Mouse (Mus musculus): ENCODE data around the gene Map1s. TPM values are rescaled to one million over a fixed set of nuclear protein-coding genes. Genes with fewer than 3 reads are reported as not detected.

Gene Map1s
- total RNA-seq, 2 experiments from 2014 or later: 20.7 to 21.2 TPM

DNA sequence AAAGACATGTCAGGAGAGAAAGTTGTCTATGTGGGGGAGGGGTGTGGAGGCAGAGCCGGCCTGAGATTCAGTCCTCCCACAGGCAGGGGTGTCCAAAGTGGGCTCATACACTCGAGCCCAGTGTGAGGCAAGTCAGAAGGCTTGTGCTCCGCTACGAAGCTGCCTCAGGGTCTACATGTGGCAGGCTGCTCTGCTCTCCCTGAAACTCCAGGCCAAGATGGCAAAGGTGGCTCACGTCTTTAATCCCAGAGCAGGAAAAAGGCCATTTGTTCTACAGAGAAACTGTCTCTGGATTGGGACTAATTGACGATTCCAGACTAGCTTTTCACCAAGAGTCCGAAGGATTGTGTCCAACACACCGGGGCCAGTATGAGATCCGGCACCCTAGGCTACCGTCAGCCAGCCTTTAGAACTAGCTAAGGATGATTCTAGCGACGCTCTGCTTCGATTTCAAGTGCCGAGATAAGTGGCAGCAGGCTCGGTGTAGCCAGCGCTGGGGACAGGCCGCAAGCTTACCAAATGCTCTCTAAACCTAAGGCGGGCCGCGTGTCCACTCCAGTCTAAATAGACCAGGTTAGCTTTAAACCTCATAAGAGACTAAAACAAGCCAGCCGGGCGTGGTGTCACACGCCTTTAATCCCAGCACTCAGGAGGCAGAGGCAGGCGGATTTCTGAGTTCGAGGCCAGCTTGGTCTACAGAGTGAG lies 9.3 kb upstream of the Map1s start:
- no peak for DNase-seq (ENCODE audit: low spot score)
- intact Hi-C loops (cut with DNase I): loop anchor here (10.0 kb wide), 1 partner anchor 578 kb away; no protein-coding TSS in a partner anchor

DNA sequence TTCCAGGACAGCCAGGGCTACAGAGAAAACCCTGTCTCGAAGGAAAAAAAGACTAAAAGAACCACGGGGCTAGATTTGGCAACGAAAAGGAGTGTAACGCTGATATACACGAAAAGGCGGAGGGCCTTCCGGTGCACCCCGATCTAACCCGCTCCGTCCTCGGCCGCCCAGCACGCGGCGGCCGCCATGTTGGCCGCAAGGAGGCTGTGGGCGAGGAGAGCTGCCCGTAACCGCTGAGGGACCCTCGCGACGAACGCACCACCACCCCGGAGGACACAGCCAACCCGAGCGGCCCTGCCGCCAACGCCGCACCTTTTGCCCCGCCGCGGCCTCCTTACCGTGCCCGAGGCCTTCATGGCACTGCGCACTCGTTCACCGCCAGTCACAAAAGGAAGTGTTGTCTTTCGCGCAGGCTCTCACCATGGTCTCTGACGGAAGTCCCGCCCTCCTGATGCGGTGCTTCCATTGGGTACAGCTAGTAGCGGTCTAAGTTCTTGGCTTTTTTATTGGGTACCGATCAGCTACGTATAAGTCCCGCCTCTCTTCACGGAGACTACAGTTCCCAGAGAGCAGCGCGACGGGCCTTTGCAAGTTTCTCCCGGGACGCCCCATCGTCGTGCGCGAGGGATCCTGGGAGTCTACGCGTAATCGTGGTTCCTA lies 8.6 kb upstream of the Map1s start, which contains the start of gene Rpl18a:
Gene Rpl18a (minus strand): TSS at position 392 of the 660 bp plus-strand sequence.
- intact Hi-C loops (cut with DNase I): loop anchor here (10.0 kb wide), 1 partner anchor 578 kb away; no protein-coding TSS in a partner anchor
- DNase-seq (ENCODE audit: low spot score): peak; percentile 95

DNA sequence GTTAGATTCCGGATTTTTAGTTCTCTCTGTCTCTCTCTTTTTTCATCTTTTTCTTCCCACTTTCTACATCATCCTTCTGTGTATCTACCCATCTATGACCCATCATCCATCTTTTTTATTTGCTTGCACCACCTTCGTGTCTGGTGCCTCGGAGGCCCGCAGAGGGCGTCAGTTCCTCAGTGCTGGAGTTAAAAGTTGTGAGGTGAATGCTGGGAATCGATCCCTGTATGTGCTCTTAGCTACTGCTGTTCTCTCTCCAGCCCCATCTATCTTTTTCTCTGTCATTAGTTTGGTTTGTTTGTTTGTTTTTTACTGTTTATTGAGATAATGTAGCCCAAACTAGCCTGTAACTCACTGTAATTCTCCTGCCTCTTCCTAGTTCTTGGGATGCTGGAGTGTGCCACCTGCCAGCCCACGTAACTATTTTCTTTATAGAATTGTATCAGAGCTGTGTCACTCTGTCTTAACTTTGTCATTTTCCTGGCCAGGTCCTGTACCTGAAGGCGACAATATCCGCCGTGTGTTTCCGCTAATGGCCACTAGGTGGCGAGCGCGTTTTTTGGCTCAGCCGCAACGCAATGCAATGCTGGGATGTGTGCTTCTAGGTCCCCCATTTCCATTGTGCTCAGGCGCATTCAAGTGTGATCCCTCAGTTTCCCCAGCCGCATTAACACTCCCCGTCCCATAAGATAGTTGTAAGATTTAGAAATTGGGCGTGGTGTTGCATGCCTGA lies 7.9 kb upstream of the Map1s start:
- DNase-seq (ENCODE audit: low spot score): peak; percentile 68
- intact Hi-C loops (cut with DNase I): loop anchor here (2.0 to 10.0 kb wide), 2 partner anchors 67 to 577 kb away; no protein-coding TSS in a partner anchor

DNA sequence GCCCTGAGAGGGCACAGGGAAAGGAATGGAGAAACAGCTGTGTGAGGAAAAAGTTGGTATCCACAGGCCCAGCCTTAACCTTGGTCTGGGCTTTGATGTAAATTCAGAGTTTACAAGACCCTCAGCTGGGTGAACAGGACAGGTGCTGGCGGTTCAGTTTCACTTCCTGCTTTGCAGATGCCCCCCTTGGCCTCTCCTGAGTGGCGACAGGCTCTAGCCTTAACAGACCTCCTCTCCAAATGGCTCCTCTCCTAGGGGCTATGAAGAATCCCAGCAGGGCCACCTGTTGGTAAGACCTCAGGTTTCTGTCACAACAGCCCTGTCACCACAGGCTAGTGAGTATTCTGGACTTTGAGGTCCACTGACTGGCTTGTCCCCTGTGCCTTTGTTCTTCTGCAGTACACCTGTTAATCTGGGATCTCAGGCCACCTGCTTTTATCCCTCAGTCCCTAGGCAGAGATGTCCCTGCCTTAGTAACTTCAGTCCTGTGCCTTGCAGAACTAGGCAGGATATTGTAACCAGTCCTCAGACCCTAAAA lies 7.0 kb upstream of the Map1s start:
- intact Hi-C loops (cut with DNase I): loop anchor here (2.0 to 10.0 kb wide), 2 partner anchors 66 to 576 kb away; no protein-coding TSS in a partner anchor
- DNase-seq (ENCODE audit: low spot score): no peak

DNA sequence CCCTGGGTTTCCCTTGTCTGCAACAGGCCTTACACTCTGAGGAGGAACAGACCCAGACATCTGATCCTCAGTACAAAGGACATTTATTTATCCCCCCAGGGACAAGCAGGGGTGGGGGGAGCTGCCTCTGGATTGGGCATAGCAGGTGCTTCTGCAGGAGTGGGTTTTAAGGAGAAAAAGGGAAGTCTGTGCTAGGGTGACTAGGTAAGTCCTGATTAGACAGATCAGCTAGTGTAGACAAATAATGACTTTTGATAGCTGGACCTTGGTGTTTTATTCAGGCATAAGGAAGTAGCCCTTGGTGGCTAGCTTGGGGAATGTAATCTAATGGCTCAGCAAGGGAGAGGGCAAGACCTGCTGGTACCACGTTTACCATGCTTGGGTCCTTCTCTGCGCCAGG lies 6.5 kb upstream of the Map1s start:
- intact Hi-C loops (cut with DNase I): loop anchor here (2.0 to 10.0 kb wide), 2 partner anchors 66 to 576 kb away; no protein-coding TSS in a partner anchor
- no peak for DNase-seq (ENCODE audit: low spot score)

DNA sequence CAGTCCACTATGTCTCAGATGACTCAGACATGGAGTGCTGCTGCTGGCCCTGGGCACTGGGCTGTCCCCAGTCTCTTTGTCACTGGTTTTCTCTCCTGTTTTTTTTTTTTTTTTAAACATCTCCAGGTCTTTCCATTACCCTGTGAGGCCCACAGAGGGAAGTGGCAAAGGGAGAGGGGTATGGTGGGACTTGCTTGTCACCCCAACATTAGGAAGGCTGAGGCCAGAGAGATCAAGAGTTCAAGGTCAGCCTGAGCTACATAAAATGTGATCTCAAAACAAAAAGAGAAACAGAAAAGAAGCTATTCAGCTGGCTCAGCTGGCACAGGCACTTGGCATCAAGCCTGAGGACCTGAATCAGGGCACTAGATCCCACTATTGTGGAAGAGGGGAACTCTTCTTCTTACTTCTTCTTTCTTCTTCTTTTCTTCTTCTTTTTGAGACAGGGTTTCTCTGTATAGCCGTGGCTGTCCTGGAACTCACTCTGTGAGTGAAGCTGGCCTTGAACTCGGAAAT lies 4.8 kb upstream of the Map1s start:
- no peak for DNase-seq (ENCODE audit: low spot score)
- intact Hi-C loops (cut with DNase I): loop anchor here (5.0 kb wide), 1 partner anchor 301 kb away; no protein-coding TSS in a partner anchor

DNA sequence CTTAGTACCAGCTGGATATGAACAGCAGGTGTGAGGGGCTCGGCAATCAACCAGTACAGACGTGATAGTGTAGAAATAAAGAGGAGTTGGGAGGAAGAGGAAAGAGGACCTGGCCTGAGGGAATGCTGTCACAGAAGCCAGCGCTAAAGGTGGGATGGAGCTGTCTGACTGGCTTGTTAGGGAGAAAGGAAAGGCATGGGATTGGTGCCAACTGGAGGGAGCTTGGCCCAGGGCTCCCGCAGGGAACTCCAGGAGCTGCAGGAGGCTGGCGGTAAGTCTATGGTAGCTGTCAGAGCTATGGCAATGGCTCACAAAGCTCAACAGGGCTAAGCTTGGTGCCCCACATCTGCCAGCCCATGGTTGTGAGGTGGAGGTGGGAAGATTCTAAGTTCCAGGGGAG lies 3.5 kb upstream of the Map1s start:
- intact Hi-C loops (cut with DNase I): loop anchor here (5.0 kb wide), 1 partner anchor 300 kb away; no protein-coding TSS in a partner anchor
- DNase-seq (ENCODE audit: low spot score): no peak

DNA sequence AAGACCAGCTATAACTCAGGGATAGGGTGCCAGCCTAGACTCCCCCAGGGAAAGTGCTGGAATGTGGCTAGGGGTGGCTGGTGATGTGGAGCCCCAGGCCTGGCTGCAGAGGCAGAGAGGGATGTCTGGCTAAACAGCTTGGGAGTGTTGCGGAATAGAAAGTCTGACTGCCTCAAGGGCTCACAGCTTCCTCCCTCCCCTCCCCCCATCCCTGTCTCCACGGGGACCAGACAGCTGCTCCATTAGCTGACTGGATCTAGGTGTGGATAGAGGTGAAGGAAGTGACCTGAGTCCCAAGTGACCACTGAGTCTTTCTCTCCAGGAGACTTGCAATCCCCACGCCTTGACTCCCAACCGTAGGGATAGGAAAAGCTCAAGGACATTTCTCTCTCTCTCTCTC lies 2.6 kb upstream of the Map1s start:
- intact Hi-C loops (cut with DNase I): loop anchor here (5.0 kb wide), 1 partner anchor 299 kb away; no protein-coding TSS in a partner anchor
- DNase-seq (ENCODE audit: low spot score): no peak

DNA sequence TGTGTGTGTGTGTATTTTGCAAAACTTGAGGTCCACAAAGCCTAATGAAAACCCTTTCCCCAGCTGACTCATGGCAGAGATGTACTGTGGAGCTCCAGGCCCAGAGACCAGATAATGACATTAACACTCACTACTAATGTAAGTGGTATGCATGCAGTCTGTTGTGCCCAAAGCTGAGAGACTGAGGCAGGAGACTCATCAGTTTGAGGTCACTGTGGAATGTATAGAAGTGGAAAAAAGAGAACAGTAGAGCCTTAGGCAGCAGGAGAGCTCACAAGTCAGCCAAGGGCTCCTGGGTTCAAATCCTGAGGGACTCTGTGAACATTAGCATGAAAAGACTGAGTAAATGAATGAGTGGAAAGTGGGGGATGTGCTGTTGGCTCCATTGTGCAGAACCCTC lies 2.1 kb upstream of the Map1s start:
- DNase-seq (ENCODE audit: low spot score): no peak
- intact Hi-C loops (cut with DNase I): loop anchor here (5.0 kb wide), 1 partner anchor 299 kb away; no protein-coding TSS in a partner anchor

DNA sequence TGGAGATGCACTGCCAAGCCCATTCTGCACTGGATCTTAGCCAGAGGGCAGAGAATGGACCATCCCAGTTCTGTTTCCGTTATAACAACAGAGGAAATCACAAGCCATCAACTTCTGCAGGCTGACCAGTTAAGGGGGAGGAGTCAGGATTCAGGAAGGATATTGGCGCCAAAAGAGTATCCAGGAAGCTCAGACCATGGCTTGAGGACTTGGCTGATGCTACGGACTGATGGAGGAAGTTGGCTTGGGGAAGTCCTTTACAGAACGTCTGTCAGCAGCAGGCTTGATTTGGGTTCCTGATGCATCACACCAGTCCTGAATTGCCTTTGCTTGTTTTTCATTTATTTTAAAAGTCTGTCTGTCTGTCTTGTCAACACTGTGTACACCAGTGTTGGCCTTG lies 1.2 kb upstream of the Map1s start:
- DNase-seq (ENCODE audit: low spot score): no peak

DNA sequence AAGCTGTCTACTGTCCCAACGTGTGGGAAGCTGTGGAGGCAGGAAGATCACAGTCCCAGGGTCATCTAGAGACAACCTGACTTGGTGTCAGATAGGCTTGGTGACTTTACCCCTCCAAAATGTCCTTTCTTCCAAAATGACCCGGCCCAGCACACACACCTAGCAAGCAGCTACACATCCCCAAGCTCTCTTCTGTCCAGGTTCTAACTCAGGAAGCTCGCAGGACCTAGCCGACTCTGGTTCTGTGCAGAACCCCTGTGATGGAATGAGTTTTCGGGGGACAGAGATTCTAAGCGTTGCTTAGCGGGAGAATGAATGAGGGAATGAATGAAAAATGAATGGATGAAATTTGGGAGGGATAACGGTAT lies 285 bp upstream of the Map1s start:
- intact Hi-C loops (cut with DNase I): no loop called here
- no peak for DNase-seq (ENCODE audit: low spot score)

More for the DNA sequence above, 1.2 kb upstream of the Map1s start:
- intact Hi-C loops (cut with DNase I): loop anchor here (5.0 kb wide), 1 partner anchor 298 kb away; no protein-coding TSS in a partner anchor

DNA sequence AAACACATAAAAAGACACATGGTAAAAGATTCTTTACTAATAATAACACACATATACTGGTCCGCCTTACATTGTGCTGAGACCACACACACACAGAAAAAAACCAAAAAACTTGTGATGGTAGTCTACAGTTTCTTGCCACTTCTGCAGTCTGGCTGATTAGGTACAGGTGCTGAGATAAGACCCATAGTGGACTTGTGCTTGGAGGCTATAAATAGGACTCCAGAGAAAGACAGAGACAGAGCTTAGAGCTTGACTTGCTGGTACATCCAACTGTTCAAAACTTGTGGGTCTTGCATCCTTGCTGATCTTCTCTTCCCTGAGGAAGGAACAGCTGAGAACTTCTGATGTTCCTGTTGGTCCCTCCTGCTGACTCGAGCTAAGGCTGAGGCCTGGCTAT lies 1.8 kb downstream of the Map1s start:
- DNase-seq (ENCODE audit: low spot score): no peak
- intact Hi-C loops (cut with DNase I): no loop called here

DNA sequence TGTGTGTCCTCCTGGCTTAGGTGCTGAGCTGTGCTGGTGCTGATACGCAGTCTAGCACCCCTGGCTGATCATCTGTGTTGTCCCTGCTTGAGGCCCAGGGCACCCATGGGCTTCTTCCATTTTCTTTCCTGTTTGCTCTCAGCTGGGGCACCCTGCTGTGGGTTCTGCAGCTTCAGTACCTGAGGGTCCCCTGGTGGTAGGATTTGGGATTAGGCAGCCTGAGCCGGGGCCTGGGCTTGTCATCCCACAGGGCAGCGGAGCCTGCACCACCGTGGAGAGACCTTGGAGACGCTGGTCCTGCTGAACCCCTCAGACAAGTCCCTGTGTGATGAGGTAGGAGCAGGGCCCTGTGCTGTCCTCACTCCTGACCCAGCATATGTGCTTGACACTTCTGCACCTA lies 5.9 kb downstream of the Map1s start:
- intact Hi-C loops (cut with DNase I): no loop called here
- DNase-seq (ENCODE audit: low spot score): no peak

DNA sequence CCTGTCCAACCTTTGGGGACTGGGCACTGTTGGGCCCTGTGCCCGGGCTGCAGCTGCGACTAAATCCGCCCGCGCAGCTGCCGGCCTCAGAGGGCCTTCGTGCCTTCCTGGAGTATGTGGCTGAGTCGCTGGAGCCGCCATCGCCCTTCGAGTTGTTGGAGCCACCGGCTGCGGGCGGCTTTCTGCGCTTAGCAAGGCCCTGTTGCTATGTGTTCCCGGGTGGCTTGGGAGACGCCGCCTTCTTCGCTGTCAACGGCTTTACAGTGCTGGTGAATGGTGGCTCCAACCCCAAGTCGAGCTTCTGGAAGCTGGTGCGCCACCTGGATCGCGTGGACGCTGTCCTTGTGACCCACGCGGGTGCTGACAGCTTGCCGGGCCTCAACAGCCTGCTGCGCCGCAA lies 7.2 kb downstream of the Map1s start:
- DNase-seq (ENCODE audit: low spot score): no peak
- intact Hi-C loops (cut with DNase I): no loop called here

DNA sequence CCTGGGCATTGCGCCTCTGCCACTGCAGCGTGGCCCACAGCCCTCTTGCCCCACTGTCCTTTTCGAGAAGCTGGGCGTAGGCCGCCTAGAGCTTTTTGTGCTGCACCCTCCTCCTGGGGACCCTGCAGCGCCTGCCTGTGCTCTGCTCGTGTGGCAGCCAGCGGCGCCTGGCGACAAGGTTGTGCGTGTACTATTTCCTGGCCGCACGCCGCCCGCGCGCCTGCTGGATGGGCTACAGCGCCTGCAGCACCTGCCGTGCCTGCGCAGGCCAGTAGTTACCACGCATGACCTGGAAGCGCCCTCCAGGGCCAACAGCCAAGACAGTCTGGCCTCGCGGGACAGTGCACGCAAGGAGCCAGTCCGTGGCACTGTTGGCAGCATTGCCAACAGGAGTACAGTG lies 7.8 kb downstream of the Map1s start:
- intact Hi-C loops (cut with DNase I): no loop called here
- no peak for DNase-seq (ENCODE audit: low spot score)

DNA sequence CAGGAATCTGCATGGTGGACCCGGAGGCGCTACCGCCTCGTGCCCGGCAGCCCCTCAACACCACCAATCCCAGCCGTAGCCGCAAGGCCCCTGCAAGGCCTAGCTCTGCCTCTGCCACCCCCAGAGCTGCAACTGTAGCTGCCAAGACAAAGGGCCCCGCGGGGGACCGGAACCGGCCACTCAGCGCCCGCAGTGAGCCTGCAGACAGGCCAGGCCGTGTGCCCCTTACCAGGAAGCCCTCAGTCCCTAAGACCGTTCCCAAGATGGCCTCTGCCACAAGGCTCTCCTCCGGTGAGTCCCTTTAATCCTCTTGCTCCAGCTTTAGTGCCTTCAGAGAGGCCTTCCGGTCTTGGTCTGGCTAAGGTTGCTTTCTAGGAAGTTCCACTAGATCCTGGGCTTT lies 9.0 kb downstream of the Map1s start:
- DNase-seq (ENCODE audit: low spot score): no peak
- intact Hi-C loops (cut with DNase I): no loop called here

DNA sequence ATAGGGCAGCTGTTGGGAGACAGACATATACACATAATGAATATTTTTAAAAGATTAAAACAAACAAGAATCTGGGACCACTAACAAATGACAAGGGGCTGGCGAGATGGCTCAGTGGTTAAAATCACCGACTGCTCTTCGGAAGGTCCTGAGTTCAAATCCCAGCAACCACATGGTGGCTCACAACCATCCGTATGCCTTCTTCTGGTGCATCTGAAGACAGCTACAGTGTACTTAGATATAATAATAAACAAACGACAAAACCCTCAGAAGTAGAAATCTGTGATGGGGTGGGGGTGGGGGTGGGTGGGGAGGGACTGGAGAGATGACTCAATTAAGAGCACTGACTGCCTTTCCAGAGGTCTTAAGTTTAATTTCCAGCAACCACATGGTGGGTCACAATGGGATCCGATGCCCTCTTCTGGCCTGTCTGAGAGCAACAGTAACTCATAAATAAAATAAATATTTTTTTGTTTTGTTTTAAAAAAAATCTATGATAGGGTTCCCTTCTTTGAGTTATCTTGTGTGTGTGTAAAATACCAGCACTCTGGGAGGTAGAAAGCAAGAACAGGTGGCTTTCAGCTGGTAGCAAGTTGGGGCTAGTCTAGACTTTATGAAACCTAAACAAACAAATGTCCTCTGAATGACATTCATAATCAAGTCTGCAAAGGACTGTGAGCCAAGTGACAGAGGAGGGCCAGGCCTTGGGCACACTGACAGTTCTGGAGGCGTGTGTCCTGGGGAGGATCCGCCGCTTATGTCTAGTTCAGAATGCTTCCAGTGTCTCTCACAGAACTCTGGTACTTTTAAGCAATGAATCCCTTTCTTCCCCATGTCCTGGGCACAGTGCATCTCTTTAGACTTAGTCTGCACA lies 14.6 kb downstream of the Map1s start:
- intact Hi-C loops (cut with DNase I): loop anchor here (10.0 kb wide), 1 partner anchor 425 kb away; no protein-coding TSS in a partner anchor

DNA sequence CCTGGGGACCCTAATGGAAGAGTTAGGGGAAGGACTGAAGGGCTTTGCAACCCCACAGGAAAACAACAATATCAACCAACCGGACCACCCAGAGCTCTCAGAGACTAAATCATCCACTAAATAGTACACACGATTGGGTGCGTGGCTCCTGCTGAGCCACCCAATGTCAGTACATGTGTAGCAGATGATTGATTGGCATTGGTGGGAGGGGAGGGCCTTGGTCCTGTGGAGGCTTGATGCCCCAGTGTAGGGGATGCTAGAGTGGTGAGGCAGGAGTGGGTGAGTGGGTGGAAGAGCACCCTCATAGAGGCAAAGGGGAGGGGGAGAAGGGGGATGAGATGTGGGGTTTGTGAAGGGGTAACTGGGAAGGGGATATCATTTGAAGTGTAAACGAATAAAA lies 18.4 kb downstream of the Map1s start:
- DNase-seq (ENCODE audit: low spot score): no peak
- intact Hi-C loops (cut with DNase I): loop anchor here (10.0 kb wide), 1 partner anchor 421 kb away; no protein-coding TSS in a partner anchor

More for the DNA sequence above, 14.6 kb downstream of the Map1s start:
- DNase-seq (ENCODE audit: low spot score): no peak

DNA sequence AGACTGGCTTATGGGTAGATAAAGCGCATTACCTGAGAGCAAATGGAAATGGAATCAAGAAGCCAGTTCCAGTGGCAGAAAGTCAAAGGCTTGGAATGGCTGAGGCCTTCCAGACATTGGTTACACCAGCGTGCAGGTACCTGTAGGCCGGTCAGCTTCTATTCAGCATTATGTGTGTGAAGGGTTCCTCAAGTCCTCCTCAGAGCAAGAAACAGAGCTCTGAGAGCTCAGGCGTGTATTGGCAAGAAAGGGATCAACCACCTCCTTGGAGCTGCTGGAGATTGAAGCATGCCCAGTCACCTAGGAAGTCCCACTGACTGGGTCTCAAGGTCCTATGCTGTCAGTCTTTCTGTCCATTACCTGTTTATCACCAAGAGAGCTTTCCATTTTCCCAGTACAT lies 20.0 kb downstream of the Map1s start:
- intact Hi-C loops (cut with DNase I): loop anchor here (10.0 kb wide), 1 partner anchor 419 kb away; no protein-coding TSS in a partner anchor

More for the DNA sequence above, 20.0 kb downstream of the Map1s start:
- DNase-seq (ENCODE audit: low spot score): no peak
